Mouse (Mus musculus): Measurements from ENCODE around the gene Scnn1a. TPM values are rescaled to one million over a fixed set of nuclear protein-coding genes. Genes with fewer than 3 reads are reported as not detected.

The Scnn1a gene
- polyA plus RNA-seq, 1 experiment from 2014 or later = 1.8 TPM

- peak; percentile 43 for ATAC-seq (ENCODE audit: insufficient read depth)
- Histone ChIP-seq H3K36me3 (ENCODE audit: insufficient read depth) (peaks cover 34% of the 10 kb centered on the region), H3K27me3 (ENCODE audit: insufficient read depth, low read length) (no peaks in the 10 kb centered on the region), H3K4me2 (peak overlapping the region; percentile 52), H3K27ac (ENCODE audit: low read depth) (peak overlapping the region; percentile 68), H3K9me3 (ENCODE audit: low read depth, low read length) (no peaks in the 10 kb centered on the region), H3K9ac (0 out of 2 replicates have a peak overlapping the region, but pooled peaks have one; percentile 1), H3K4me3 (ENCODE audit: low read depth, low read length) (no peak overlapping the region; the same call in 1 of the 2 replicates), H3K4me1 (ENCODE audit: insufficient read depth) (peaks cover 47% of the 10 kb centered on the region)
- peak; percentile 79 for DNase-seq
- no peak for TF ChIP-seq CTCF (IDR thresholded peaks at IDR 0.05; ENCODE audit: low read depth)
- 7% methylated on average over 14 of the region's 14 CpGs for WGBS
These were observed 34.1 kb downstream of the Scnn1a start for GRCm38 (mm10) chr6:125354352-125355151.

GRCm38 (mm10) chr6:125355197-125355741 lies 34.8 kb downstream of the Scnn1a start:
- Histone ChIP-seq H3K27me3 (ENCODE audit: insufficient read depth, low read length) (no peaks in the 10 kb centered on the region), H3K9ac (no peak overlapping the region), H3K36me3 (ENCODE audit: insufficient read depth) (peaks cover 41% of the 10 kb centered on the region), H3K9me3 (ENCODE audit: low read depth, low read length) (no peaks in the 10 kb centered on the region), H3K4me1 (ENCODE audit: insufficient read depth) (peaks cover 47% of the 10 kb centered on the region), H3K27ac (ENCODE audit: low read depth) (peak overlapping the region; percentile 68), H3K4me2 (peak overlapping the region; percentile 52), H3K4me3 (ENCODE audit: low read depth, low read length) (no peak overlapping the region)
- peak; percentile 56 for DNase-seq
- 0 out of 2 replicates have a peak, but pooled peaks have one; percentile 3 for ATAC-seq (ENCODE audit: insufficient read depth)
- WGBS = 3% methylated on average over 10 of the region's 10 CpGs
- no peak for TF ChIP-seq CTCF (IDR thresholded peaks at IDR 0.05; ENCODE audit: low read depth)

- Histone ChIP-seq H3K4me1 (ENCODE audit: insufficient read depth) (peaks cover 47% of the 10 kb centered on the region), H3K27ac (ENCODE audit: low read depth) (no peak overlapping the region)
These were observed 35.8 kb downstream of the Scnn1a start for GRCm38 (mm10) chr6:125356264-125356663.

GRCm38 (mm10) chr6:125357334-125357733 lies 36.9 kb downstream of the Scnn1a start:
- peaks cover 38% of the 10 kb centered on the region for H3K4me1 ChIP-seq (ENCODE audit: insufficient read depth)
- 86% methylated on average over 15 of the region's 15 CpGs for WGBS

More at GRCm38 (mm10) chr6:125356264-125356663, 35.8 kb downstream of the Scnn1a start:
- whole genome bisulfite sequencing = 10% methylated on average over 8 of the region's 8 CpGs
- H3K9ac ChIP-seq = no peak overlapping the region
- H3K36me3 ChIP-seq (ENCODE audit: insufficient read depth) = peaks cover 51% of the 10 kb centered on the region
- ATAC-seq (ENCODE audit: insufficient read depth) (no peak), DNase-seq (peak; percentile 66)
- no peak overlapping the region; the same call in 1 of the 2 replicates for H3K4me2 ChIP-seq
- H3K9me3 ChIP-seq (ENCODE audit: low read depth, low read length) = no peaks in the 10 kb centered on the region
- no peak overlapping the region for H3K4me3 ChIP-seq (ENCODE audit: low read depth, low read length)
- TF ChIP-seq CTCF (IDR thresholded peaks at IDR 0.05; ENCODE audit: low read depth) = no peak
- H3K27me3 ChIP-seq (ENCODE audit: insufficient read depth, low read length) = no peaks in the 10 kb centered on the region

GRCm38 (mm10) chr6:125359999-125360398 lies 39.5 kb downstream of the Scnn1a start:
- no peak overlapping the region for H3K4me2 ChIP-seq
- H3K27me3 ChIP-seq (ENCODE audit: insufficient read depth, low read length) = peaks cover 12% of the 10 kb centered on the region; the same call in 1 of the 2 replicates
- ATAC-seq (ENCODE audit: insufficient read depth) = no peak
- H3K9me3 ChIP-seq (ENCODE audit: low read depth, low read length) = no peaks in the 10 kb centered on the region
- TF ChIP-seq CTCF (IDR thresholded peaks at IDR 0.05; ENCODE audit: low read depth) = peak; percentile 21; the same call in 1 of the 2 replicates
- H3K9ac ChIP-seq = no peak overlapping the region
- H3K27ac ChIP-seq (ENCODE audit: low read depth) = no peak overlapping the region
- 45% methylated on average over 9 of the region's 9 CpGs for WGBS
- no peak for DNase-seq
- peaks cover 61% of the 10 kb centered on the region for H3K36me3 ChIP-seq (ENCODE audit: insufficient read depth)
- no peak overlapping the region for H3K4me3 ChIP-seq (ENCODE audit: low read depth, low read length)
- peaks cover 12% of the 10 kb centered on the region for H3K4me1 ChIP-seq (ENCODE audit: insufficient read depth)

More at GRCm38 (mm10) chr6:125357334-125357733, 36.9 kb downstream of the Scnn1a start:
- peaks cover 58% of the 10 kb centered on the region for H3K36me3 ChIP-seq (ENCODE audit: insufficient read depth)
- peaks cover 2% of the 10 kb centered on the region; the same call in 1 of the 2 replicates for H3K27me3 ChIP-seq (ENCODE audit: insufficient read depth, low read length)
- TF ChIP-seq CTCF (IDR thresholded peaks at IDR 0.05; ENCODE audit: low read depth) = no peak
- H3K9me3 ChIP-seq (ENCODE audit: low read depth, low read length) = no peaks in the 10 kb centered on the region
- no peak overlapping the region for H3K9ac ChIP-seq
- no peak overlapping the region for H3K4me3 ChIP-seq (ENCODE audit: low read depth, low read length)
- no peak for DNase-seq
- no peak overlapping the region for H3K4me2 ChIP-seq
- no peak overlapping the region for H3K27ac ChIP-seq (ENCODE audit: low read depth)
- ATAC-seq (ENCODE audit: insufficient read depth) = no peak

- no peak for ATAC-seq (ENCODE audit: insufficient read depth)
- no peak for TF ChIP-seq CTCF (IDR thresholded peaks at IDR 0.05; ENCODE audit: low read depth)
- no peaks in the 10 kb centered on the region for H3K9me3 ChIP-seq (ENCODE audit: low read depth, low read length)
These were observed 40.4 kb downstream of the Scnn1a start for GRCm38 (mm10) chr6:125360846-125361245.

More at GRCm38 (mm10) chr6:125360846-125361245, 40.4 kb downstream of the Scnn1a start:
- Histone ChIP-seq H3K9ac (no peak overlapping the region), H3K27me3 (ENCODE audit: insufficient read depth, low read length) (peaks cover 12% of the 10 kb centered on the region; the same call in 1 of the 2 replicates), H3K27ac (ENCODE audit: low read depth) (no peak overlapping the region), H3K4me1 (ENCODE audit: insufficient read depth) (peaks cover 4% of the 10 kb centered on the region), H3K4me2 (no peak overlapping the region), H3K36me3 (ENCODE audit: insufficient read depth) (peaks cover 61% of the 10 kb centered on the region), H3K4me3 (ENCODE audit: low read depth, low read length) (no peak overlapping the region)
- DNase-seq = no peak
- 72% methylated on average over 9 of the region's 9 CpGs for WGBS

All from lung, embryonic 14.5 days (tissue).